Mouse (Mus musculus): ENCODE results near the gene Adgrg5.

Gene Adgrg5

DNA sequence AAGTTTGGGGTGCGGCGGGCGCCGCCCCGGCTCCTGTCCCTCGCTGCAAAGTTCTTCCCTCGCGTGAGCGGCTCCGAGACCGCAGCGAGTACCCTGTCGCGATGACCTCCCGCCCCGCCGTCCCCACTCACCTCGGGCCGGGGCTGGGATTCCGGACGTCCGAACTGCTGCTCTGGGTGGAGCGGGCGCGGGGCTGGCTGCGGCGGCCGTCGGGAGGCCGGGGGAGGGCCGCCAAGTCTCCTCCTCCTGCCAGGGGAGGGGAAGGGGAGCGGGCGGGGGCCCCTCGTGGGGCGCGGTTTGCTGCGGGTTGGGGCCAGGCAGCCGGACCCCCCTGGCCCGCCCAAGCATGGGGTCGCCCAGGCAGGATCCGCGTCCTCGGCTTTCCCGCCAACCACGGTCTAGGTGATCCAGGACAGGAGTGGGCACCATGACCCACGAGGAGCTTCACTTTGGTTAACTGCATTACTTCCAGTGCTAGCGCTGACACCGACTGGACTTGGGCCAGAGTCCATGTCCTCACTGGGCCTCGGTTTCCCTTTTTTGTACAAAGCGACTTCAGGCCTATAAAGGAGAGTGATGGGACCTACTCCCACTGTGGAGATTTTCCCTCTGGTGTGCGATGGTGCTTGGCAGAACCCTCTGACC is 5.5 kb upstream of the Adgrg5 start, which contains the start of gene Ccdc102a:
TSS of gene Ccdc102a (minus strand) at position 248 of the 645 bp plus-strand sequence.
- DNase-seq, result peak in 1 of 2 experiments; percentile 14

DNA sequence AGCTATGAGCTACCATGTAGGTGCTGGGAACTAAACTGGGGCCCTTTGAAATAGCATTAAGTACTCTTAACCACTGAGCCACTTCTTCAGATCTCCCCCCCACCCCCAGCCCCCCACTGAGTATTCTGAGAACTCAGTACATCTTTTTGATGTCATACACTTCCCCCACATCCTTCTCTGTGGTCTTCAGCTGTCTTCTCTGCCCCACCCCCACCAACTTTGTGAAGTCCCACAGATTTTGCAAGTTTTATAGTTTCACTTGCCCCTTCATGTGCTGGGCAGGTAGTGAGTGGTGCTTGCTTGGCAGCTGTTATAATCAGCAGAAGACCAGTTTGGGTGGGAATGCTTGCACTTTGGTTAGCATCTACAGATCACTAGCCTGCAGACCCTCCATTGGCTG is 4.2 kb upstream of the Adgrg5 start:
- DNase-seq, result no peak

DNA sequence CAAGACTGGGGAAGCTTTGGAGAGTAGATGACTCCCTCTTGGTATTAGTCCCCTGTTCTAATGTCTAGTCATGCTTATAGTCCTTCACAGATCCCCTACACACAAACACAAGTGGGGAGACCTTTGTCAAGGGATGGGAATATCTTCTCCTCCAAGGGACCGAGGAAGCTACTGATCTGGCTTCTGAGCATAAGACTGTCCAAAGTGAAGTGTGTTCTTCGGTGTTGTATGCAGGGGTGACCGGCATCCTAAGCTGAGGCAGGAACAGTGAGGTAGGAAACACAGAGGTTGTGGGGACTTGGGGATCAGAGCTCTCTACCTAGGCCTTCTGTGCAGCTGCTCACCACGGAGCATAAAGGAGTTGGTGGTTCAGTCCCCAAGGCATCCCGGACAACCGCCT is 1.3 kb upstream of the Adgrg5 start:
- no peak for DNase-seq

DNA sequence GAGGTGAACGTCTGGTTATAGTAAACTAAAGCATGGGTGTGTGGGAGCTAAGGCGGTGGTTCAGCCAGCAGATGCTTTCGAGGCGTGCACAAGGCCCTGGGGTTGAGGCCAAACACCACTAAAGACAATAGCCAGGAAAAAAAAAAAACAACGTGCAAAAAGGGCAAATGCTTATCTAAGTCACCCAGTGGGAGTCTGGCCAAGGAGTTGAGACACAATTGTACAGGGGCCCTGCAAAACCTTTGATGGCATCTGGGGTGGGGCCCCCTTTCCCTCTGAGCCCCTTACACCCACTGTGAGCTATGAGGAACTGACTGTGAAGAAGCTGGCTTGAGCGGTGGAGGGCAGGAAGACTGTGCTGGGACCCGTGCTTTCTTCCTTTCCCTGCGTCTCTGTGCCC is 892 bp upstream of the Adgrg5 start:
- no peak for DNase-seq

DNA sequence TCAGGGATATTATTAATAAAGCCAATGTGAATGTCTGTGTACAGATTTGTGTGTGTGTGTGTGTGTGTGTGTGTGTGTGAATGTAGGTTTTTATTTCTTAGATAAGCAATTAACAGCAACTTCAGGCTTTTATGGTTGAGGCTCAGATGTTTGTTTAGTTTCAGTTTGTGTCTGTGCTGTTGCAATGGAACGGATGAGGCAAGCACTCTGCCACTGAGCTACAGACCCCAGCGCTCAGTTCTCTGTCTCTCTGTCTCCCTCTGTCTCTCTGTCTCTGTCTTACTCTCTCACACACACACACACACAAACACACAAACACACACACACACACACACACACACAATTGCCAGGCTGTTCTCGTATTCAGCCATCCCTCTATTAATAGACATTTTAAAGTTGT is 4.7 kb downstream of the Adgrg5 start:
- DNase-seq, result no peak

DNA sequence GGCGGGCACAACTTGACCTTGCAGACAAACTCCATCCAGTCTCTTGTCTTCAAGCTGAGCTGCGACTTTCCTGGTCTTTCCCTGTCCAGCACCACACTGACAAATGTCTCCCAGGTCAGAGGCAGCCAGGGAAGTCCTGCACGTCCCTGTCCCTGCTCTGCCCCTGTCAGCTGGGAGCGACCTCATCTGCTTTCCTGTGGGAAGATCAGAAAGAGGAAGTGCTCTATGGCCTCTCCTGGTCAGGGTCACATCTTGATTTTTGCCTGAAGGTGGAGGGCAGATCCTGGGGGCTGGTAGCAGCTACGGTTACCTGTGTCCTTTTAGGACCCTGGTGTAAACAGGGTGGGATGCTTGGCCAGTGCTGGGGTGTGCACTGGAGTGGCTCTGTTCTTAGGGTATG is 10.4 kb downstream of the Adgrg5 start:
- DNase-seq, result no peak

DNA sequence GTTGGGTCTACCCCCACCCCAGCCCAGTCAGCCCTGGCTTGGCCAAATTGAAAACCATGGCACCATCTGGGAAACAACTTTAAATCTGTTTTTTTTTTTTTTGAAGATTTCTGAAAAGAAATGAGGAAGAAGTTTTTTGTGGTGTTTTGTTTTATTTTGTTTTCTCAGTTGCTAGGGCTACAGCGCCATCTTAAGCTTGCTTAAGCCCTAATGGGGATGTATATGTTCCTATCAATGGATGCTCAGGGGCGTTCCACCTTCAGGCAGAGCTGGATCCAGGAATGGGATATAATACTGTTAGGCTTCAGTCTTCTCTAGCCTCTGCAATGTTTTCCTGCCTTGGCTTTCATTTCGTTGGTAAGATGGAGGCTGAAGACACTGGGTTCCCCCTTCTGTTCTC is 11.7 kb downstream of the Adgrg5 start:
- no peak for DNase-seq

DNA sequence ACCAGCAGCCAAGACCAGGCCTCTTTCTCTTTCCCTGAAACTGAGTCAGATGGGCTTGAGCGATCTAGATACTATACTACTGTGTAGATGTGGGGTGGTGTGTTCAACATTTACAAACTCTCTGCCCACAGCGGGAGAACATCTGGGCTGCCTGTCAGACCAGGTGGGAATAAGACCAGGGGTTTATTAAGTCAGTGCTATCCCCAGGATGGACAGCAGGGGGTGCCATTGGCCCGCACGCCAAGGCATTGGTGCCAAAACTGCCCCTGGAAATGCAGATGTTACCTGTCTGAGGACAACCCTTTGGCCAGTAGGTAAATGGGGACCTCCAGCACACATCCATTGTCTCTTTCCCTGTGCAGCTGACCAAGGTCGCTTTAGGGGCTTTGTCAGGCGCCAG is 19.1 kb downstream of the Adgrg5 start:
- DNase-seq, result peak; percentile 44 to 65

DNA sequence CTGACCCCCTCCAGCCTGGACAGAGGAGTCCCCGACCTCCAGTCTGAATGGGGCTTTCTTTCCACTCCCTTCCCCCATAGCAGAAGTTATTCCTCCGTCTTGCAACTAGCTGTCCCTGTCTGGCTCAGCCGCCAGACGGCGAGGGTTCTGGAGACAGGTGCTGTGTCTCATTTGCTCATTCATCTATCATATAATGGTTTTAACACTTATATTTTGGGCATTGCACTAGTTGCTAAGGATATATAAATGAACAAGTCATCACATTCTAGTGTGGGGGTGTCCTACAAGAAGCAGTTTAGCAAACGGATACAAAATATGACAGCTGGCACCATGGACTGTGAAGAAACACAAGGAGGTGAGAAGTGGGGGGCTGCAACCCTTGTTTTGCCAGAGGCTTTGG is 21.7 kb downstream of the Adgrg5 start:
- DNase-seq, result no peak

DNA sequence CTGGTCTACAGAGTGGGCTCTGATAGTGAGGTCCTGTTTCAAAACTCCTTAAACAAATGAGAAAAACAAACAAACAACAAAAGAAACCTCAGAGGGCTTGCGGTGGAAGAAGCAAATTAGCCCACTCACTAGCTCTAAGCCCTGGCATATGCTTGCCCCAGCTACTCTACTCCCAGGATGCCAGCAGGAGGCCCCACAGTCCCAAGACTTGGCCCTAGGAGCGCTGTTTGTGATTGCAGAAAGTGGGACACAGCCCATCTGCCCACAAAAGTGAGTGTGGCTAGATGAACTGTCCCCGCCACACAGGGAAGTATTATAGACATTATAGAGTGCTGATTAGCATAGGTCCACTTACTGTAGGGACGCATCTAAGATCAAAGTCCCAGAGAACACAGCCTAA is 24.9 kb downstream of the Adgrg5 start:
- DNase-seq, result no peak

DNA sequence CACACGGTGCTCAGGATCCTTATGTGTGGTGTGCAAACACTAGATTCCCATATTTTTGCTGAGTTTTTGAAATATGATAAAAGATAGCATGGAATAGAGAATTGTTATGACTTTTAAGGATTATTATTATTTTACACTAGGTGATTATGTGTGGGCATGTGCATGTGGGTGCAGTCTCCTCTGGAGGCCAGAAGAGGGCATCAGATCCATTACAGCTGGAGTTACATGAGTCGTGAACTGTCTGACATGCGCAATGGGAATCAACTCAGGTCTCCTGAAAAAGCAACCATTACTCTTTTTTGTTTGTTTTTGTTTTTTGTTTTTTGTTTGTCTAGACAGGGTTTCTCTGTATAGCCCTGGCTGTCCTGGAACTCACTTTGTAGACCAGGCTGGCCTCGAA is 25.5 kb downstream of the Adgrg5 start:
- no peak for DNase-seq

DNA sequence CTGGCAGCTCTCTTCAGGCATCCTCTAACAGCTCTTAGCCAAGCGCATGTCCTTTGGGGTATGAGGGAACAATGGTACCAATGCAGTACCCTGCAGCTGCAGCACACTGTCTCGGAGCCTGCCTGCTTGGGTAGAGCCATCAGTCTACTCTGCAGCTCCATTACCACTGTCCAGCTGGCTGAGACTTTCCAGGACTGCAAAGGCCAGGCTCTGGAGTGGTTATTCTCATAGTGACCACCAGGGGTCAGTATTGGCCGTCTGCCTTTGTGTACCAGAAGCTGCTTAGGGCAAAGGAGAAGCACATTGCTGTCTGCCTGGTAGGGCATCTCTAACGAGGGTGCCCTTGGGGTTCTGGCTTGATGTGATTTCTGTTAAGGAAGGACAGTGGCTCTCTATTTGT is 26.6 kb downstream of the Adgrg5 start:
- DNase-seq, result peak; percentile 83 to 87

DNA sequence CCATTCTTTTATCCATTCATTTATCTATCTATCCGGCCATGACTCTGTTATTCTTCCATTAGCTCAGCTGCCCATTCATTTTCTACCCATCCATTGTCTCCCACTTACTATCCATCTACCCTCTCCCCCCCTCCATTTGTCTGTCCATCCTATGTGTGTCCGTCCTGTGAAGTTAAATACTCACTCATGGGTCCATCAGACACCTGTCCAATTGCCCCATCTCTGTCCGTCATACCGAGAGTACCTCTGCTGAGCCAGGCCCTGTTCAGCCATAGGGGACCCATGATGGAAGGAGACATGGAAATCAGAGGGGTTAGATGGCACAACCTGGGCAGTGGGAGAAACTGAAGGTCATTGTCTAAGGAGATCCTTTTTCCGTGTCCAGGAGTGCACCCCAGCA is 27.0 kb downstream of the Adgrg5 start:
- DNase-seq, result no peak

DNA sequence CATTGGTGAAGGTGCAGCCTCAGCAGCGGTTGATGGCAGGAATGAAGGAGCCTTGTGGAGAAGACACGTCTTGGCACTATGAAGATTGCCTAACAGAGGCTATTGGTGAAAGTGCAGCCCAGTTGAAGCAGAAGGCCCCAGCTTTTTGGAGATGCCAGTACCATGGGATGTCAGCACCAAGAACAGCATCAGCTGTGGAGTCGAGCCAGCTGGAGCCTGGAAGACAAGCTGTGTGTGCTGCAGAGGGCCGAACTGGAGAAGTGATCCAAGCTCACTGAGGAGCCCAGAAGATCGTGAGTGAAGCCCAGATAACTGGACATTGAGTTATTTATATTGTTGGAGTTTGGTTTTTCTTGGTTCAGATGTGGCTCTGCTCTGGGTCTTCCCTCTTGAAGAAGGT is 28.6 kb downstream of the Adgrg5 start:
- no peak for DNase-seq

DNA sequence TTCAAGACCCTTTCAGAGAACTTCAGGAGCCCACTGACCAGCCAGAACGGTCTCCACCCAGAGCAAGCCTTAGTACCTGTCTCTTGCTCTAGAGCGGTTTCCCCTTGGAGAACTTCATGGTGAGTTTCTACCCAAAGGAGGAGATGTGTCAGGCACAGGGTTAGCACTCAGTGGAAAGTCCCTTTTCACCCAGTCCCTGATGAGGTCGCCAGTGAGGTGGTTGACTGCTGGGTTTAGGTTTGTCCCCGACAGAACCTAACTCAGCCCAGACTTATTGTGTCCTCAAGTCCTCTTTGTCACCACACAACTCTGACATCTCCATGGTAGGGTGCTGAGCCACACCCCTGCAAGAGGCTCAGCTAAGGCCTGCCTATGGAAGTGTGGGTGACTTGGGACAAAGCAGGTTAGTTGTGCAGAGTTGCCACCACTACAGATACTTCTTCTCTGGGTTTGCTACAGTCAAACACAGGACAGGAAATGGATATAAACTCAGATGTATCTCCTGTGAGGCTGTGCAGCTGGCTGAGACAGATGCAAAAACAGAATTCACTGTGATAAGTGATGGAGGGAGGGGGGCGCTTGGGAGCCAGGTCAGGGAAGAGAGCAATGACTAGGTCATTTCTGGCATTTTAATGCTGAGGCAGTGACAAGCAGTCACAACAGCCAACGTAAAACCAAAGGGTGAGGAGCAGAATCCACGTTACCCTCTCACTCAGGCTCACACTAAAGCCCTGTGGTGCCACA is 30.3 kb downstream of the Adgrg5 start:
- DNase-seq, result no peak

DNA sequence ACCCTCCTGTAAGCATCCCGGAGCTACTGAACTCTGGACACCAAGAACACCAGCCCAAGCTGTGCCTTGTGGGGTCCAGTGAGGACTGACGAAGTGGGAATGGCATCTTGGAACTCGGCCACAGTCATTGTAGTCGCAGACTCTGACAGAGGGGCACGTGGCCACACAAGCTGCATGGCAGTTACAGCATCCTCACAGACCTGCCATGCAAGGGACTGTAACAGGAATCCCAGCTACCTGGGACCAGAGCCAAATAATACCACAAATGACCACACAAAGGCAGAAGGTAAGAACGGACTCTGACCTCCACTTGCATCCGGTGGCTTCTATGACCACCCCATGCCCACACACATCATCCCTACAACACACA is 30.9 kb downstream of the Adgrg5 start:
- no peak for DNase-seq

DNA sequence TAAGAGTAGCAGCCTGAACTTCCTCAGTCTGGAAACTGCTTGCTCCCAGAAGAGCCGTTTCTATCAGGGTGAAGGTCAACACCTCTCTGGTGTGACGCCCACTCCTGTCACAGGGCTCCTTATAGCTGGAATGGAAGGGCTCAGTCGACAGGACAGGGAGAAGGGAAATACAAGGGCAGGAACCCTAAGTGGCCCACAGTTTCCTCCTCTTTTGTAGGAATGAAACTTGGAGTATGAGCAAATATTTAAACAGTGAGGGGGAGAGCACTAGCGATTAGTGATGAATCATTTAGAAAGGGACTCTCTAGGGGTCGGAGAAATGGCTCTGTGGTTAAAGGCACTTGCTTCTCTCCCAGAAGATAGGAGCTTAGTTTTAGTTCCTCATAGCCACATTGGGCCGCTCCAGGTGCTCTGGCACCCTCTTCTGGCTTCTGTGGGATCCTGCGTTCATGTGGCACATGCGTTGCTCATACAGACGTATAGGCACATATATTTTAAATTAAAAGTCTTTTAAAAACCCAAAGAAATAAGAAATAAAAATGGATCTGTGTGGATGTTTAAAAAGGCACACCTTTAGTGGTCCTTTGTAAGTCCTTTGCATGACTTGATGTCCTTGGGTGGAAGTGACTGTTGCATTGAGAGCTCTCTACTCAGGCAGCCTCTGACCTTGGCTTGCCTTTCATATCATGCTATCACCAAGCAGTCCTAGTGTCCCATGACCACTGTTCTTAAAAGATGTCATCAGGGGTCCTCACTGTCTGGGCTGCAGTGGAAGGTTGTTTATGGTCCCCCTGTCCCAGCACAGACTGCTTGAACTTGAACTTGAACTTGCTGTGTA is 31.6 kb downstream of the Adgrg5 start:
- peak; percentile 19 to 29 for DNase-seq

DNA sequence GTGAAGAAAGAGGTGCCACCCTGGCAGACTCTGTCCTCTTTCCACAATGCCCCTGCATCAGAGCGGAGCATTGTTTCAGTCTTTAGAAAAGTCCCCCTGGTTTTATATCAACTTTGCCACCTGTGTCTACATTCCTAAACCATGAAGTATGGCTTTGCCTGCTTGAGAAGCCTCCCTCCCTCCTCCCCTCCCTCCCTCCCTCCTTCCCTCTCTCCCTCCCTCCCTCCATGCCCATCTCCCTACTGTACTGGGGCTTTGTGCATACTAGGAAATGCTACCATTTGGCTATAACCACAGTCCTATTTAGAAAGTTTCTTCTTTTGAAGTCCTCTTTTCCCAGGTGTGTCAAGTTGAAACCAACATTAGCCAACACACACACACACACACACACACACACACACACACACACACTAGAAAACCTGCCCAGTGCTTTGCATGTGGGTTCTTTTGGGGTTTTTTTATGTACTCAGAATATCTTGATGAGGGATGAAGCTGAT is 32.6 kb downstream of the Adgrg5 start:
- no peak for DNase-seq

DNA sequence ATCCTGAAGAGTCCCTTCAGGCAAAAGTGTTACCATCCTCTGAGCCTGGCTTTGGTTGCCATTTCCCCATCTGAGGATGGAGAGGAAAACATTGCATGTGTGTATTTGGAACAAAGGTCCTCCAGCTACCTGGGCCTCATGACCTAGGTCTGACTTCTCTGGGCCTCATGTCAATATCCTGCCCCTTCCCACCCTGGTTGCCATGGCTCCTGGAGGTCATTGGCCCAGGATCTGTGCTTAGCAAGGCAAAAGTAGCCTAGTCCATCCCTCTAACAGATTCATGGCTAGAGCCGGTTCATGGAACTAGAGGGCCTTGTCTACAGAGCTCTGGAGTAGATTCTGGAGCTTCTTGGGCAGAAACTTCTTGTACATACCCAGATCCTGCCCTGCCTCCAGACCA is 38.7 kb downstream of the Adgrg5 start:
- no peak for DNase-seq

DNA sequence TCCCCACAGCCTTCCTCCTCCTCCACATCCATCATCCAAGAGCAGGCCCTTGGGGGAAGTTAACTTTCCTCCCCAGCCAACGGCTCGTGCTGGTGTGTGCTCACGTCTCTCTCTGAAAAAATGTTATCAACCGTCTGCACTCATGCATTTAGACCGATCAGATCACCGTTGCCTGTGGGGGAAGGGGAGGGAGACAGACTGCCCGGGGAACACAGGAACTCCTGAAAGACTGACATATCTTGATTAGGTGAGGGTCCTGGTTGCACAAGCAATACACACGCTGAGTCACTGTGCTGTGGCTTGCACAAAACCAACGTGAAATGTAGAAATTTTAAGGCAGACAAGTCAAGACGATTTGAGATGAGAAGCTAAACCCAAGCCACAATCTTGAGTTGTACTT is 41.3 kb downstream of the Adgrg5 start:
- DNase-seq, result no peak

DNA sequence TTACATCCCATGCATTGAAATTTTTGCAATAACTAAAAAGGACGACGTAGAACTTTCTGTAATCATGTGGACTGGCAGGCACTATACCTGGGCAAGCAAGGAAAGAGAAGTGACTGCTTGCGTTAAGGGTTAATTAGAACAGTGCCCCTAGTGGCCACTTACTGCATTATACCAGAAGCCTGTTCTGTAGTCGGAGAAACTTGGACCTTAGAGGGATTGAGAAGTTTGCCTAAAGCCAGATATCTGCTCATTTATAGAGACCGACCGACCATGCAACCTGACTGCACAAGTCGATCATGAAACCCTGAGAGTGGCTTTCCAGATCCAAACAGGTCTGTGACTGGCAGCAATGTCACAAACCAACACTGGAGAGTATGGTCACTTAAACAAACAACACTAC is 43.1 kb downstream of the Adgrg5 start:
- peak in 1 of 2 experiments; percentile 55 for DNase-seq

DNA sequence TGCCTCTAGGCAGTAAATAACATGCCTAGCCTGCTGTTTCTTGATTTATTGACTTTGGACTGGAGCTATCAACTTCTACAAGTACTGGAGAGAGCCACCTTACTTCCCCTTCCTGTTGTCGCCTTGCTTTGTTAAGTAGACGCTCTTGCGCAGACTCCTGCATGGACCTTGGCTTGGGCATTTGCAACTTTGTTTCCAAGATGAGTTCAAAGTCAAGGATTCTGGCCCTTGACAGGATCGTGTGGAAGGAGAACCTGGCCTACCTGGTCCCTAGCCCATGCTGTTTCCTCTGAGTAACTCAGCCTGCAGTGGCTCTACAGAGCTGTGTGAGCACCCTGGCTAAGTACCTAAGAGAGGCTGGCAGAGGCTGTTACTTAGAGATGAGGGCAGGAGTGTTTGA is 43.6 kb downstream of the Adgrg5 start:
- no peak for DNase-seq

DNA sequence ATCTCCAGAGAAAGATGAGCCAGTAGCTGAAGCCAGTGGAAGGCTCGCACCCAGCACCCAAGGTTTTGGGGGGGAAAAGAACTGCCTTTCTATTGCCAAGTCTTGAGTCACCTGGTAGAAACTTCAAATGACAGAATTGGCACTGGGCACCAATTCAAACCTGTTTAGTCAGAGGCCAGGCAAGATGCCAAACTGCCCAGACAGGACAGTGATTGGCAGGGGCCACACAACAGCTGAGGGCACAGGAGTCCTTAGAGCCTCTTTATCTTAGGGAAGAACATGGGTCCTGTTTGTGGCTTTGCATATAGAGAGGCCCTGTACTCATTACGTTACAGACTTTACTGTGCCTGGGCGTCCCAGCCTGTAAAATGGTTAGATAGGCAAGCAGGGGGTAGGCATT is 44.1 kb downstream of the Adgrg5 start:
- DNase-seq, result peak in 1 of 2 experiments; percentile 61

DNA sequence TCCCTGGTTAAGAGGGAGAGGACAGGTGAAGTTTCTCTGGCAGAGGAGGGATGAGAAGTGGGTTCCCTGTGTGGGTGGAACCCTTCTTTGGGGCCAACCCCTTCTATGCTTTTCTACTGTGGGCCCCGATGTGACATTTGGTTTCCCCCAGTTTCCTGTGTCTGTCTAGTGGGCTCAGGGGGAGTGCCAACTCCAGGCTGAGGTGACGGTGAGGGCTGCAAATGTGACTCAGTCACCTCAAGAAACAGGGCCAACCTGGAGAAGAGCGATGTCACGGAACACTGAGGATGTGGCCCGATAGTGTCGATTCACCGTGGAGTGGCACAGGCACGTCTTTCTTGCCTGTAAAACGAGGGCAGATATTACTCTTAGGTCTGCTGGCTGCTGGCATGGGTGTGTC is 49.8 kb downstream of the Adgrg5 start:
- no peak for DNase-seq

Measured in cerebellum, postnatal 25 days (tissue).